Mouse (Mus musculus): Measurements from ENCODE around the gene Rarres1. TPM values are rescaled to one million over a fixed set of nuclear protein-coding genes. Genes with fewer than 3 reads are reported as not detected.
A peak's percentile ranks its signal among the peaks of the same experiment; 100 is the strongest.

The Rarres1 gene
- 1 to 10 TPM; 2.0 to 2.1 TPM for total RNA-seq (2021)
- long read RNA-seq, experiment 1, partial matches to known transcripts: 0 of 2 reads
- long read RNA-seq, experiment 1, other reads (novel, unspliced or antisense): 0 of 2 reads
- long read RNA-seq, experiment 2, transcript Rarres1-201 (6 exons, 1,325 nt): major isoform, 5 of 5 reads
- long read RNA-seq, experiment 2, partial matches to known transcripts: 0 of 5 reads
- long read RNA-seq, experiment 2, other reads (novel, unspliced or antisense): 0 of 5 reads

- no peak for DNase-seq (ENCODE audit: low spot score in 2 of 2)
- intact Hi-C loops (cut with DNase I): loop anchor here (5.0 kb wide), 1 partner anchor 537 kb away; no protein-coding TSS in a partner anchor
Measured at GRCm38 (mm10) chr3:67515274-67515801, at the start of gene Rarres1. Gene Rarres1, minus strand, starts transcription at chr3:67515523.

- intact Hi-C loops (cut with DNase I): loop anchor here (5.0 to 10.0 kb wide), 2 partner anchors 130 to 213 kb away; partner anchors contain the start of gene Gfm1
Measured at GRCm38 (mm10) chr3:67564731-67565357, 49.5 kb upstream of the Rarres1 start.

GRCm38 (mm10) chr3:67557718-67558354 is 42.5 kb upstream of the Rarres1 start:
- no peak for DNase-seq (ENCODE audit: low spot score in 2 of 2)
- intact Hi-C loops (cut with DNase I): no loop called here

More at GRCm38 (mm10) chr3:67564731-67565357, 49.5 kb upstream of the Rarres1 start:
- DNase-seq (ENCODE audit: low spot score in 2 of 2): peak; percentile 30 to 34

- intact Hi-C loops (cut with DNase I): no loop called here
- no peak for DNase-seq (ENCODE audit: low spot score in 2 of 2)
Measured at GRCm38 (mm10) chr3:67557200-67557651, 41.9 kb upstream of the Rarres1 start.

GRCm38 (mm10) chr3:67555211-67555610 is 39.9 kb upstream of the Rarres1 start:
- intact Hi-C loops (cut with DNase I): no loop called here
- DNase-seq (ENCODE audit: low spot score in 2 of 2): no peak

- intact Hi-C loops (cut with DNase I): no loop called here
Measured at GRCm38 (mm10) chr3:67553927-67554448, 38.7 kb upstream of the Rarres1 start.

GRCm38 (mm10) chr3:67553281-67553680 is 38.0 kb upstream of the Rarres1 start:
- no peak for DNase-seq (ENCODE audit: low spot score in 2 of 2)

More at GRCm38 (mm10) chr3:67553927-67554448, 38.7 kb upstream of the Rarres1 start:
- DNase-seq (ENCODE audit: low spot score in 2 of 2): no peak

GRCm38 (mm10) chr3:67551193-67551592 is 35.9 kb upstream of the Rarres1 start:
- DNase-seq (ENCODE audit: low spot score in 2 of 2): no peak
- intact Hi-C loops (cut with DNase I): no loop called here

More at GRCm38 (mm10) chr3:67553281-67553680, 38.0 kb upstream of the Rarres1 start:
- intact Hi-C loops (cut with DNase I): no loop called here

- intact Hi-C loops (cut with DNase I): no loop called here
- DNase-seq (ENCODE audit: low spot score in 2 of 2): no peak
Measured at GRCm38 (mm10) chr3:67543630-67544029, 28.3 kb upstream of the Rarres1 start.

- no peak for DNase-seq (ENCODE audit: low spot score in 2 of 2)
- intact Hi-C loops (cut with DNase I): no loop called here
Measured at GRCm38 (mm10) chr3:67524768-67525167, 9.4 kb upstream of the Rarres1 start.

GRCm38 (mm10) chr3:67522709-67523108 is 7.4 kb upstream of the Rarres1 start:
- intact Hi-C loops (cut with DNase I): no loop called here
- no peak for DNase-seq (ENCODE audit: low spot score in 2 of 2)

GRCm38 (mm10) chr3:67520568-67521143 is 5.3 kb upstream of the Rarres1 start:
- no peak for DNase-seq (ENCODE audit: low spot score in 2 of 2)
- intact Hi-C loops (cut with DNase I): no loop called here

- DNase-seq (ENCODE audit: low spot score in 2 of 2): peak; percentile 12 to 26
- intact Hi-C loops (cut with DNase I): loop anchor here (5.0 kb wide), 1 partner anchor 537 kb away; no protein-coding TSS in a partner anchor
Measured at GRCm38 (mm10) chr3:67514801-67515273, 486 bp downstream of the Rarres1 start.

- intact Hi-C loops (cut with DNase I): loop anchor here (2.0 kb wide), 1 partner anchor 56 kb away; no protein-coding TSS in a partner anchor
- peak; percentile 87 to 92 for DNase-seq (ENCODE audit: low spot score in 2 of 2)
Measured at GRCm38 (mm10) chr3:67512807-67513206, 2.5 kb downstream of the Rarres1 start.

GRCm38 (mm10) chr3:67508216-67508892 is 7.0 kb downstream of the Rarres1 start:
- DNase-seq (ENCODE audit: low spot score in 2 of 2): peak in 1 of 2 experiments; percentile 22
- intact Hi-C loops (cut with DNase I): no loop called here

- intact Hi-C loops (cut with DNase I): no loop called here
- no peak for DNase-seq (ENCODE audit: low spot score in 2 of 2)
Measured at GRCm38 (mm10) chr3:67505286-67505685, 10.0 kb downstream of the Rarres1 start.

- DNase-seq (ENCODE audit: low spot score in 2 of 2): no peak
- intact Hi-C loops (cut with DNase I): no loop called here
Measured at GRCm38 (mm10) chr3:67503878-67504277, 11.4 kb downstream of the Rarres1 start.

GRCm38 (mm10) chr3:67499406-67499791 is 15.9 kb downstream of the Rarres1 start:
- intact Hi-C loops (cut with DNase I): no loop called here

More at GRCm38 (mm10) chr3:67499406-67499791, 15.9 kb downstream of the Rarres1 start:
- DNase-seq (ENCODE audit: low spot score in 2 of 2): no peak

Measured in left cerebral cortex, postnatal 14 days (tissue).